Mouse (Mus musculus) stomach, embryonic 14.5 days (tissue): ENCODE data around the gene Gm21954. TPM values are rescaled to one million over a fixed set of nuclear protein-coding genes. Genes with fewer than 3 reads are reported as not detected.
A peak's percentile ranks its signal among the peaks of the same experiment; 100 is the strongest.

Experiments
- ATAC-seq: fragments of 200-750 bp; cut with Nextera tagmentation; 2 replicates; pipeline ENCODE4 v1.8.0; 2017; ENCODE audit warnings: low read depth, moderate TSS enrichment; ENCODE audit not compliant: insufficient number of reproducible peaks, insufficient read depth, low FRiP score
- H3K27ac ChIP-seq: fragments of 300-500 bp; sonication (generic); 2 replicates; pipeline ENCODE4 v1.5.1; 2014; ENCODE audit warnings: mild to moderate bottlenecking, low read length, moderate library complexity, mixed read lengths
- H3K27me3 ChIP-seq: fragments of 300-500 bp; sonication (generic); 2 replicates; pipeline ENCODE4 v1.6.1; 2014; ENCODE audit warnings: low read length, control low read depth, mixed read lengths; ENCODE audit not compliant: control insufficient read depth, insufficient read depth
- H3K36me3 ChIP-seq: fragments of 300-500 bp; sonication (generic); 2 replicates; pipeline ENCODE4 v1.6.1; 2014; ENCODE audit warnings: mild to moderate bottlenecking, control low read depth, low read length, moderate library complexity, mixed read lengths; ENCODE audit not compliant: control insufficient read depth, insufficient read depth
- H3K4me1 ChIP-seq: fragments of 300-500 bp; sonication (generic); 2 replicates; pipeline ENCODE4 v1.6.1; 2014; ENCODE audit warnings: low read length, control low read depth, mixed read lengths; ENCODE audit not compliant: control insufficient read depth, insufficient read depth
- H3K4me2 ChIP-seq: fragments of 300-500 bp; sonication (generic); replicated peaks from 2 replicates; pipeline ENCODE4 v1.6.1; 2014; ENCODE audit warnings: low read depth, low read length, control low read depth
- H3K4me3 ChIP-seq: fragments of 300-500 bp; sonication (generic); 2 replicates; pipeline ENCODE4 v1.5.1; 2014; ENCODE audit warnings: low read depth, low read length, control low read depth
- H3K9ac ChIP-seq: fragments of 300-500 bp; sonication (generic); replicated peaks from 2 replicates; pipeline ENCODE4 v1.6.1; 2014; ENCODE audit warnings: low read depth, mild to moderate bottlenecking, control low read depth, low read length, moderate library complexity, mixed read lengths
- H3K9me3 ChIP-seq: fragments of 300-500 bp; sonication (generic); 2 replicates; pipeline ENCODE4 v1.6.1; 2016; ENCODE audit warnings: low read depth, low read length, control low read depth; ENCODE audit not compliant: control insufficient read depth
- WGBS: fragments of 180-500 bp; shearing (Covaris S2); extraction: QIAGEN DNeasy Blood & Tissue Kit; methylation state at CpG from one replicate; pipeline ENCODE4 v1.1.7; 2014; 5-methylcytosine and 5-hydroxymethylcytosine counted together
- polyA plus RNA-seq: library from polyadenylated mRNA; unstranded; fragments of >200 nt; fragmentation: Nextera tagmentation; extraction: Ambion mirVana; gene quantifications from 2 replicates; pipeline ENCODE4 v1.2.1, GENCODE M21; 2014

Gm21954 gene
- polyA plus RNA-seq = not detected in 2 replicates

GRCm38 (mm10) chr3:55472110-55472509 lies at the start of gene Gm21954:
Gene Gm21954, minus strand, starts transcription at chr3:55472210.
- no peaks in the 10 kb centered on the region for H3K9me3 ChIP-seq
- WGBS = 86% methylated on average over 2 of the region's 2 CpGs
- H3K27ac ChIP-seq = no peak within 1 kb of the TSS
- H3K9ac ChIP-seq = no peak within 1 kb of the TSS
- no peak for ATAC-seq
- H3K36me3 ChIP-seq = no peaks in the 10 kb centered on the region
- H3K4me1 ChIP-seq = no peaks in the 10 kb centered on the region
- H3K4me2 ChIP-seq = no peak within 1 kb of the TSS
- H3K27me3 ChIP-seq = no peaks in the 10 kb centered on the region
- H3K4me3 ChIP-seq = no peak within 1 kb of the TSS

DNA sequence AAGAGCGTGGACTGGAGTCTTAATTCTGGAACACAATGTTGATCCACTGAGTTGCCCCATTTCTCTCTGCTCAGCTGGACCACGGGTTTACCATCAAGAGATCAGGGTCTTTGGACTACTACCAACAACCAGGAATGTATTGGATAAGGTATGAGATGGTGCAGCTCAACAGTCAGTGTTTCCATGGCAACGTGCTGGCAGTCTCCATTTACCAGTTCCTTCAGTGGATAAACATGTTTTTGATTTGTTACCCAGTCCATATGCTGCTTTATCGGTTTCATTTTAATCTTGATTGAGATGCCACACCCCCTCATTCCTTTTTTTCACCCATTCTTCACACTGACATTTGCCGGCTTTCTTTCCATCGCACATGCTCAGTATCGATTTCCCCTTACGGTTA lies 49.8 kb upstream of the Gm21954 start:
- 75% methylated on average over 8 of the region's 8 CpGs for WGBS

GRCm38 (mm10) chr3:55520240-55521180 lies 48.5 kb upstream of the Gm21954 start:
- Histone ChIP-seq H3K4me2 (no peak overlapping the region), H3K36me3 (no peaks in the 10 kb centered on the region), H3K27me3 (no peaks in the 10 kb centered on the region), H3K4me3 (no peak overlapping the region), H3K27ac (no peak overlapping the region), H3K9me3 (no peaks in the 10 kb centered on the region), H3K9ac (no peak overlapping the region), H3K4me1 (peaks cover 4% of the 10 kb centered on the region; the same call in 1 of the 2 replicates)
- 0 out of 2 replicates have a peak, but pooled peaks have one; percentile 47 for ATAC-seq
- 31% methylated on average over 12 of the region's 12 CpGs for WGBS

More for the DNA sequence above, 49.8 kb upstream of the Gm21954 start:
- Histone ChIP-seq H3K4me3 (no peak overlapping the region), H3K27ac (no peak overlapping the region), H3K9me3 (no peaks in the 10 kb centered on the region), H3K4me1 (peaks cover 4% of the 10 kb centered on the region; the same call in 1 of the 2 replicates), H3K9ac (no peak overlapping the region), H3K27me3 (no peaks in the 10 kb centered on the region), H3K4me2 (no peak overlapping the region), H3K36me3 (no peaks in the 10 kb centered on the region)
- no peak for ATAC-seq

DNA sequence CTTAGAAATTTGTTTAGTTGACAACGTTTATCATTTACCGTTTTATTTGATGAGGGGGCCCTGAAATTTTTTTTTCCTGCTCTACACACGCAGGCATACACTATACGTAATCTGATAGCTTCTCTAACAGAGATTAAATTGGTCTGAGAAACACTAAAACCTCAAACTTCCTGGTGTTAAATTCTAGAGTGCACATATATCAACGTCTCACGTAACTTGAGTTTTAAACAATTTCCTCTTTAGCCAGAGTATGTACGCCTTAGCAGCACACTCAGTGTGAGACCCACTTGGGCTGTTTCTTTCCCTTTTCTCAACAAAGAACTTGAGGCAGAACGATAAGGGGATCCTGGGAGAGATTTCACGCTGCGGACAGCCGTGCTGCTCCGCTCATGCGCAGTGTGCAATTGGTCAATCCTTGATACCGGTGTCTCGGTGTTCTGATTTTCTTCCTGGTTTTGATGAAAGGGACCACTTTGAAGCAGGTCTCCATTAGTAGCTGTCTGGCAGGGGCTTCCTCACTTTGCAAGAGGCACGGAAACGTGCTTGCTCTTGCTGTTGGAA lies 45.5 kb upstream of the Gm21954 start:
- Histone ChIP-seq H3K27me3 (no peaks in the 10 kb centered on the region), H3K4me2 (peak overlapping the region; percentile 46), H3K9ac (0 out of 2 replicates have a peak overlapping the region, but pooled peaks have one; percentile 18), H3K9me3 (no peaks in the 10 kb centered on the region), H3K4me3 (peak overlapping the region; percentile 19), H3K36me3 (no peaks in the 10 kb centered on the region), H3K27ac (peak overlapping the region; percentile 44), H3K4me1 (peaks cover 4% of the 10 kb centered on the region; the same call in 1 of the 2 replicates)
- 39% methylated on average over 17 of the region's 17 CpGs for WGBS
- no peak for ATAC-seq

GRCm38 (mm10) chr3:55515966-55516365 lies 44.0 kb upstream of the Gm21954 start:
- Histone ChIP-seq H3K4me2 (no peak overlapping the region), H3K4me1 (peaks cover 4% of the 10 kb centered on the region; the same call in 1 of the 2 replicates), H3K27me3 (no peaks in the 10 kb centered on the region), H3K27ac (no peak overlapping the region), H3K36me3 (no peaks in the 10 kb centered on the region), H3K4me3 (no peak overlapping the region), H3K9me3 (no peaks in the 10 kb centered on the region), H3K9ac (no peak overlapping the region)
- 76% methylated on average over 5 of the region's 5 CpGs for WGBS
- ATAC-seq = no peak

DNA sequence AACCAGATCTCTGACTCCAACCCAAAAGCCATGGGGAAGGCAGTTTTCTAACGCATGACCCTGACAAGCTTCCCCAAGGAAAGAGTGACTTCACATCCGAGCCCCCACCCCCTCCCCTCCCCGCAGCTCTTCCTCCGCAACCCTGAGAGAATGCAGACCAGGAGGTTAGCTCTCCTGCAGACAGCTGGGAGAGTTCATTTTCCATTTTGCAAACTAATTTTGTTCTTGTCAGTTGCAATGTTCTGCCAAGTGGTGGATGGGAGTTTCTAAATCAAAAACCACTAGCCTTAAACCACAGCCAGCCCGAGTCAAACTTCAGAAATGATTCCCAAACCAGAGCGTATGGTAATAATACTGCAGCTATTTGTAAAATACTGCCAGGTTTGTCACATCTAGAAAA lies 39.6 kb upstream of the Gm21954 start:
- Histone ChIP-seq H3K9ac (no peak overlapping the region), H3K27ac (0 out of 2 replicates have a peak overlapping the region, but pooled peaks have one; percentile 12), H3K27me3 (no peaks in the 10 kb centered on the region), H3K4me1 (no peaks in the 10 kb centered on the region), H3K36me3 (no peaks in the 10 kb centered on the region), H3K4me2 (no peak overlapping the region), H3K9me3 (no peaks in the 10 kb centered on the region), H3K4me3 (no peak overlapping the region)
- ATAC-seq = peak; percentile 49; the same call in 1 of the 2 replicates
- WGBS = 34% methylated on average over 6 of the region's 6 CpGs

GRCm38 (mm10) chr3:55510198-55510597 lies 38.2 kb upstream of the Gm21954 start:
- H3K9me3 ChIP-seq = no peaks in the 10 kb centered on the region
- no peak for ATAC-seq
- H3K27ac ChIP-seq = no peak overlapping the region

GRCm38 (mm10) chr3:55499298-55499697 lies 27.3 kb upstream of the Gm21954 start:
- no peaks in the 10 kb centered on the region for H3K27me3 ChIP-seq
- H3K4me2 ChIP-seq = no peak overlapping the region
- no peaks in the 10 kb centered on the region for H3K4me1 ChIP-seq
- H3K9me3 ChIP-seq = no peaks in the 10 kb centered on the region
- H3K27ac ChIP-seq = no peak overlapping the region
- H3K36me3 ChIP-seq = no peaks in the 10 kb centered on the region
- no peak overlapping the region for H3K4me3 ChIP-seq
- no peak overlapping the region for H3K9ac ChIP-seq
- WGBS = 85% methylated on average over 7 of the region's 7 CpGs
- ATAC-seq = no peak

More at GRCm38 (mm10) chr3:55510198-55510597, 38.2 kb upstream of the Gm21954 start:
- no peak overlapping the region for H3K9ac ChIP-seq
- WGBS = 60% methylated on average over 7 of the region's 7 CpGs
- no peak overlapping the region for H3K4me3 ChIP-seq
- no peaks in the 10 kb centered on the region for H3K4me1 ChIP-seq
- H3K4me2 ChIP-seq = no peak overlapping the region
- H3K36me3 ChIP-seq = no peaks in the 10 kb centered on the region
- H3K27me3 ChIP-seq = no peaks in the 10 kb centered on the region
